Mouse (Mus musculus) megakaryocyte progenitor cell, adult 5-6 weeks (primary cell): Measurements from ENCODE around the gene Gpbp1l1. TPM values are rescaled to one million over a fixed set of nuclear protein-coding genes. Genes with fewer than 3 reads are reported as not detected.

Experiments
- ATAC-seq: replicated peaks from 2 replicates; pipeline ENCODE4 v1.8.0; 2016; ENCODE audit warnings: mild to moderate bottlenecking, moderate TSS enrichment, inconsistent platforms; ENCODE audit not compliant: poor library complexity
- total RNA-seq, 2 experiments: library from RNA; stranded (forward) in 1 of 2; stranded (reverse) in 1 of 2; fragments of 157-497, 149-512 nt in 1 of 2; fragments of 200-1000 nt in 1 of 2; gene quantifications; 2 replicates each; pipeline versions ENCODE4 v1.2.3 to v1.2.4; 2015 to 2017

Gene Gpbp1l1
- total RNA-seq (2015) (80.6 and 90.1 TPM in 2 replicates), total RNA-seq (2017) (143 and 169 TPM in 2 replicates)

DNA sequence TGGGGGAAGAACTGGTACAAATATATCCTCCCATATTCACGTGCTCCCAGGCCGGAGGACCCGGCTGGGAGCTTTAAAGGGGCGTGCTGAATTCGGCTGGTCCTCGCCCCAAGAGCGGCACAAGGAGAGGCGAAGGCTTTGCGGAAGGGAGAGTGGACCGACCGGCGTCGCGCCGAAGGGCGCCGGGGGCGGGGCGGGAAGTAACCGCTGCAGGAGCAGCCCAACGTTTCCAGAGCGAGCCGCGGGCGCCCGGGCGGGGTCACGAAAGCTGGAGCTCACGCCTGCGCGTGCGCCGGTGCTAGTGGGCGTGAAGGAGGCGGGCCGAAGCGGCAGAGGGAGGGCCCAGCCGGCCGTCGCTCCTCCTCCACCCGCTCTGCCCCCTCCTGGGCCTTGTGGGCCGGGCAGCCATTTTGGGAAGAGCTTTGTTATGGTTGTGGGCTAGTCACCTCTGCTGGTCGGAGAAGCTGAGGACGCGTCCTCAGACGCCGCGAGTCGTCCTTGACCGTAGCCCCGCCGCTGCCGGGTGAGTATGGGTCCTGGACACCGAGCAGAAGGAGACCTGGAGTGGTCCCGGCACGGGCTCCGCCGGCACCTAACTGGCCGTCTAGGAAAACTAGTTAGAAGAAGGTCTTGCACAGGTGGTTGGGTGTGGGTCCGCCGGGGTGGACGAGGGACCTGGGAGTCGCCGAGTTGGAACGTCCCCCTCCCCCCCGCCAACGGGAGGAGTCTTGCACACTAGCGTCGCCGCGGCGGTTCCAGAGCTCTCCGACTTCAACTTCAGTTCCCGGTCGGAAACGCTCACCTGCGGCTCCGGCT lies at the start of gene Gpbp1l1:
Gpbp1l1 (plus strand) TSS at position 353 of the 816 bp plus-strand sequence.
- ATAC-seq = peak; percentile 83

DNA sequence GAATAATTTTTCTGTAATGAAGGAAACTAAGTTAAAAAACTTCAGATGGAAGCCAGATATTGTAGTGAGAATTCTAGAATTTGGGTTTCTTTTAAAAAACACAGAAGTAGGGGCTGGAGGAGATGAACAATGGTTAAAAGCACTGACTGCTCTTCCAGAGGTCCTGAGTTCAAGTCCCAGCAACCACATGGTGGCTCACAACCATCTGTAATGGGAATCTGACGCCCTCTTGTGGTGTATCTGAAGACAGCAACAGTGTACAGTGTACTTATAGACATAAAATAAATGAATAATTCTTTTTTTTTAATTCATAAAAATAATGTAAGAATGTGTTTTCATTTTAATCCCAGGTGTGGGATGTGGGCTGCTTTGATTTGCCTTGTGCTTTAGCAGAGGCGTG lies 26.3 kb upstream of the Gpbp1l1 start:
- no peak for ATAC-seq

DNA sequence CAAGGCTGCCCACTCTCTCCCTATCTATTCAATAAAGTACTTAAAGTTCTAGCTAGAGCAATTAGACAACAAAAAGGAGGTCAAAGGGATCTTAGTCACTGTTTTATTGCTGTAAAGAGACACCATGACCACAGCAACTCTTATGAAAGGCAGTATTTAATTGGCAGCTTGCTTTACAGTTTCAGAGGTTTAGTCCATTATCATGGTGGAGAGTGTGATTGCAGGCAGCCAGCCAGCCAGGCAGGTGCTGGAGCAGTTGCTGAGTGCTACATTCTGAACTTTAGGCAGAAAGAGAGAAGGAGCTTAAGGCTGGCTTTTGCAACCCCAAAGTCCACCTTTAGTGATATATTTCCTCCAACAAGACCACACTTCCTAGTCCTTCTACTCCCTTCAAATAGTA lies 21.1 kb upstream of the Gpbp1l1 start:
- ATAC-seq = no peak

DNA sequence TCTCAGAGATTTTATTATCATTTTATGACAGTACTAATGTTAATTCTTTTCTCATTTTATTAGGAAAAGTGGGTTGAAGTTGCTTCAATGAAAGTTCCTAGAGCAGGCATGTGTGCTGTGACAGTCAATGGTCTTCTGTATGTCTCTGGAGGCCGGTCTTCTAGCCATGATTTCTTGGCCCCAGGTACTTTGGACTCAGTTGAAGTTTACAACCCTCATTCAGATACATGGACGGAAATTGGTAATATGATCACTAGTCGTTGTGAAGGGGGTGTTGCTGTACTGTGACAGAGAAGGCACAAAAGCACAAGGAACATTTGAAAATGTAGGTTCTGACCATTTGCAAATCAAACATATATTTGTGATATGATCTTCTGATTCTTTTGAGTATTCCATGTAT lies 19.7 kb upstream of the Gpbp1l1 start:
- no peak for ATAC-seq

DNA sequence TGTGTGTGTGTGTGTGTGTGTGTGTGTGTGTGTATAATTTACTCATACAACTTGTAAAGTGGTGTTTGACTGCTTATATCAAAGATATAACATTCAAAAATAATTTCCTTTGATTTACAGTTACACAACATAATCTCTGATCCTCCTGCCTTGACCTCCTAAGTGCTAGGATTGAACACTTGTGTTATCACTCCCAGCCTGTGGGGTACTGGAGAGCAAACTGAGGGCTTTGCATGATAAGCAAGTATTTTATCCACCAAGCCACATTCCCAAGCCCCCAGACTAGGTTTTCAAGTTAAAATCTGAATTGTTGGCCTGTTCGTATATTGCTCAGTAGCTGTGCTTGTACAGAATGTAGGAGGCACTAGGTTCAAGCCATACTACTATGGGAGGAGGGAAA lies 7.0 kb upstream of the Gpbp1l1 start:
- ATAC-seq = peak; percentile 55; the same call in 1 of the 2 replicates

DNA sequence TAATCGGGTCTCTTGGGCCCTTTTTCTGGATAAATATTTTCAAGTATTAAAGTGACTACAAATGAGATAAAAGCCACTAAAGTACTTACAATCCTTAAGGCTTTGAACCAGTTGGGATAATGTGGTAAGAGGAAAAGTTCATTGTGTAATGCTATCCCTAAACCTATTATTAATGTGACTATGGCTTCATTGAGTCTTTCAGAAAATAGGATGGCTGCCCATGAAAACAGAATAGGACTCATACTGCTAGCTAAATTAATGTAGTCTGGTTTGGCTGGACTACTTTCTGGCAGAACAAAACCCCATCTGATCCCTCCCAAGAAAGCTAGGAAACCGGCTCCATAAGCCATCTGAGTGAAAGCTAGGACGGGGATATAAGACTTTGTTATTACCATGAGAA lies 4.4 kb upstream of the Gpbp1l1 start:
- no peak for ATAC-seq

DNA sequence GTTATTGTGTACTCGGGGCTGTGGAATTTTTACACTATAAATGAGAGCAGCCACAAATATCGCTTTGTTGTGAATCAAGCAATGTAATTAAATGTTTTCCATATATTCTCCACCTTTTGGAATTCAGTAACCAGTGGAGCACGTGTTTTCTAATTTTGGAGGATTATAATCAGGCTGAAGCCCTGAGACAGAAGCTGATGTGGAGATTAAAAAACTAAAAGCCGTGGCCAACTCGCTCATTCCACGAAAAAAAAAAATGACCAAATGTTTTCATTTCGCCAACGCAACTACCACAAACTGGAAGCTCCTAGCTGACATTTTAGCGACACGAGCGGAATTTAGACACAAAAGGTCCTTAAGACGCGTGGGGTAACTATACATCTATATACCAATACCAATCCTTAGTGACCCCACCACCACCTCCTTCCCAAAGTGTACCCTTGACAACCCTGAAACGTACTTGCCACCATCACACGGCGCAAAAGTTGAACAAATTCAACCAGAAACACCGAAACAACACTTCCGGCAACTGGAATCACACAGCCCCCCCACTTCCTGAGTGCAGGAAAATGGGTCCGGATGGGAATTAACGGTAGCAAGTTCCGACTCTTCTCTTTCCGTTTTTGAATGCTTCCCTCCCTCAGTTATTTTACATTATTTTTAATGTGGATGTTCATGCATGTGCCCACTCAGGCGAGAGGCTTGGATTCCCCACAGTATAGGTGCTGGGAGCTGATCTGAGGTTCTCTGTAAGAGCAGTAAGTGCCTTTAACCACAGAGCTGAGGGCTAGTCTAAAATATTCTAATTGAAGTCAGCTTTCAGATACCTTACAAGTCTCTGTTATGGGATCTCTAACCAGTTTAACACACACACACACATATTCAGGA lies 1.8 kb upstream of the Gpbp1l1 start, which contains the start of gene Tmem69:
Tmem69 (minus strand) TSS at position 524 of the 888 bp plus-strand sequence.
- ATAC-seq = peak; percentile 40

DNA sequence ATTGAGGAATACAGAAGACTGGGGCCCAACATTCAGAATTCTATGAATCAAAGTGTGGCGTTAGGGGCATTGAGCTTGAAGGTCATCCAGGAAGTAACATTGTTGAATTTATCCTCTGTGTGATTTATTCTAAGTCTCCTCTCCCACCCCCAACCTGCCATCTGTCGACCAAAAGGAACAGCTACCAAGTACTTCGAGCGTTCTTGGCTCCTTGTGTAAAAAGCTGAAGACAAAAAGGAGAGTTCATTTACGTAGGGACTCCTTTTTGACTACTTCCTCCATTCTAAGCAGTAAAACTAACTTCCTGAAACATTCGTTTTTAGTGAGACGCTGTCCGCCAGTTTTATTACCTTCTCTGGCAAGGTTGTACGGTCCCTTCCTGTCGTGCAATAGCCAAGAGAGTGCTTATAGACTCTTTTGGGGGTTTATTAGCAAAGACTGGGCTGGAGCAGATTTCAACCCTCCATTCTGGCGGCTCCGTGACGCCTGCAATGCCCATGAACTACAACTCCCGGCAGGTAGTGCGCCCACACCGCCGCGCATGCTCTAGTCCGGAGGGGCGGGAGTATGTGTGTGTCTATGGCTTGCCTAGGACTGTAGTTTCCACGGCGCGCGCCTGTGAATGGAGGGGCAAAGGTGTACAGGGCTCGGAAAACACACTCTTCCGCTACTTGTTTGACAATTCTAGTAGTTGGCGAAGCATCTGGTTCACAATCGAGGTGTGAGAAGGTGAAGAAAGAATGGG lies 725 bp upstream of the Gpbp1l1 start:
- ATAC-seq = peak; percentile 80

DNA sequence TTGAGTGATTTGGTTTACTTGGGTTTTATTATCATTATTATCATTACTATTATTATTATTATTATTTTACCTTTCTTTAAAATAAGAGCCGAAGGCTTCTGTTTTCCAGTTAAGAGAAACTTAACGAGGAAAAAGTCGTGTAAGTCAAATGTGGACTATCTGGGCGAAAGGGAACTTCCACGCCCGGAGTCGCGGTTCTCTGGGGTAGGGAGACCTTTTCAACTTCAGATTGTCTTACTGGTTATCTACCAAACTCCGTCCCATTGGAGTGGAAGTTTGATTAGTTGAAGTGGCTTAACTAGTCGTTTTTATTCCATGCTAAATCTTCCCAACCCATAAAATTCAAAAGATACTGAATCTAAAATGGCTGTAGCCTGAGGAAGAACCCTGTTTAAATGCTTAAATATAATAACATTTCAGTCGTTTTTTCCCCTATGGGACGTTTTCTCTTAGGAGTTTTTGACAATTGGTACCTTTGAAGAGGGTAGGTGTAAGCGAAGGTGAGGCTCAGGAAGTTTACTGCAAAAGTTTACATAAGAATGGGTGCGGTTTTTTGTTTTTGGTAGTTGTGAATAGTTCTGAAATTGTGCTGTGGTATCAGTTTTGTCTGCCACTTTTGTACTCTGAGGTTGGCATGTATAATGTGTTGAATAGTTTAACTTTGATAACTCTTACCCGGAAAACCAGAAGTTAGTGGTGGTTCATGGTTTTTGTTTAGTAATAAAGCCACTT lies 859 bp downstream of the Gpbp1l1 start:
- no peak for ATAC-seq

DNA sequence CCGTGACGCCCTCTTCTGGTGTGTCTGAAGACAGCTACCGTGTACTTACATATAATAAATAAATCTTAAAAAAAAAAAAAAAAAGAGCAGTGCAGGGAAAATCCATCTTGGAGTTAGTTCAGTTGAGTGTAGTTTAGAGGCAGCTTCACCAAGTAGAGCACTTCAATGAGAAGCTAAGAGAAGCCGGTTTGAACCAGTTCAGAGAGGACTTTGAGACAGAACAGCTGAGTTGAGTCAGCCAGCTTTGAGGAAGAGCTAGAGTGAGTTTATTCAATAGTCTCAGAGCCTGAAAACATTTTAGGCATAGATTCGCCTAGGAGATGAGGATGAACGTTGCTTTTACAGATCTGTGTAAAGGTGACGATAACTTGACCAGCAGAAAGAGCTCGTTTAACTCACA lies 38.3 kb downstream of the Gpbp1l1 start:
- no peak for ATAC-seq

DNA sequence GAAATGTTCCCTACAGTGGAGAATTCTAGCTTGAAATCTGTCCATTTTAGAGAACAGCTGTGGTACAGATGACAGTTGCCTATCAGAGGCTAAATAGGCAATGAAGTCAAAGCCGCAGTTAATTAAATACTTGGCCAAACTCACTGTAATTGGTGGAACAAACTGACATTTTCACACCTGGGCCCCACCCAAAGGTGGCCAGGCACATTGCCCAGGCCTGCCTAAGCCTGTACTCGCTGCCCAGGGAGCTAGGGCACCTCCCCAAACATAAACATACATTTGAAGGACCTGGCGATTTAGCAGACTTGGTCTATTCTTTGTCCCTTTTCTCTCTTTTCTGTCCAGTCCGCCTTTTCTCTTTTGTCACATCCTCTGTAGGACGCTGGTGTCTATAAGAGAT lies 38.9 kb downstream of the Gpbp1l1 start, which contains the start of gene Ccdc17:
Ccdc17 (plus strand) TSS at position 276 of the 400 bp plus-strand sequence.
- no peak for ATAC-seq

DNA sequence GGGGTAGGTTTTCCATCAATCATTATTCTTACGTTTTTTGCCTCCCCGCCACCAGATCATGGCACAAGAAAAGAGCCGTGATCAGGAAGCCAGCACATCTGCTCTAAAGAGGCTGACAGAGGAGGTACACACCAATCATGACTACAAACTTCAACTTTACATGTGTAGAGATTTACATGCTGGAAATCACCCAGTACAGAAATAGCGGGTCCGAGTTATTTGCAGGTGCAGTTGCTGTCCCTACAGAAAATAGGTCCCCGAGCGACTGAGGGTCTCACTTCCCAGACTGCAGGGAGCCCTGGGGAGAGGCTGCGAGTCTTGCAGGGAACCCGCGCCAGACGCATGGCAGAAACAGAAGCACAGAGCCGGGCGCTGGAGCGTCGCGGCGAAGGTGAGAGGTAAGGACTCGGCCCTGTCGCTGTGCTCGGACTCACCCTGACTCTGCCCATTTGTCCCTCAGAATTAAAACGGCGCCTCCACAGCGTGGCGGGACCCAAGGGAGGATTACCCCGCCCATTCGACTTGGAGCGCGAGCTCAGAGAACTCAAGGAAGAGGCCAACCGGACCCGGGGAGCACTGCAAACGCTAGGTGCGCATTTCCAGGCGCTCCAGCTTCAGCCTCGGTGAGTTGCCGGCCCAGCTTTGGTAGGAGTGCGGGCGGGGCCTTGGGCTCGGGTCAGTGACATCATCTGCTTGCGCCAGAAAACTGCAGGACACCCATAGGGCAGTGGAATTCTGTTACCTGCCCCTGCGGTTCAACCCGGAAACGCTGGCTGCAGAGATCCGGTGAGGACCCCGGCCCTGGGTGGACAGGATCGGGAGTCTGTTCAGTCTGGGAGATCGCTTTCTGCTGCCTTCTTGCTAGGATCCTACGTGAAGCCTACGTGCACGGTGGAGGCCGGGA lies 39.8 kb downstream of the Gpbp1l1 start:
- peak; percentile 96 for ATAC-seq

DNA sequence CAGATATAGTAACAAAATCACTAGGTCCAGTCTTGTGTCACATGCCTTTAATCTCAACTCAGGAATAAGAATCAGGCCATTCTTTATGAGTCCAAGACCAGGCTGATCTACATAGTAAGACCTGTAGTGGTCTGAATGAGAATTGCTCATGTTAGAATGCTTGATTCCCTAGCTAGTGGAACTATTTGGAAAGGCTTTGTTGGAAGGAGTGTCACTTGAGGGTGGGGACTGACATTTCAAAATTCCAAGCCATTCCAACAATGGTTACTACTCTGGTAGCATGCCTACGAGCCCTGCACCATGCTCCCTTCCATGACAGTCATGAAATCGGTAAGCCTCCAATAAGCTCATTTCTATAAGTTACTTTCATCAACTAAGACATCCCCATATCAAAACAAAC lies 55.2 kb downstream of the Gpbp1l1 start:
- no peak for ATAC-seq

DNA sequence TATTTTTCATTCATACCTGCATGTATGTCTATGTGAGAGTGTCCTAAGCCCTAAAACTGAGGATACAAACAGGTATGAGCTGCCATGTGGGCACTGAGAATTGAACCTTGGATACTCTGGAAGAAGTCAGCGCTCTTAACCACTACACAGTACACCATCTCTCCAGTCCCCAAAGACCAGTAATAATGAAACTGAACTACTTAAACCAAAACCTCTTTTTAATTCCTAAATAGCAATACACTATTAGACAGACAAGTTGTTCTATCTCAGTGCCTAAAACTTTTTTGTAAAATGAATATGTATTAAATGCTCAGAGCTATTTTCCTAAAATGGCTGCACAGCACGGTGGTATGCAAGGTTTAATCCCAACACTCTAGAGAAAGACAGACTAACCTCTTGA lies 57.8 kb downstream of the Gpbp1l1 start:
- no peak for ATAC-seq

DNA sequence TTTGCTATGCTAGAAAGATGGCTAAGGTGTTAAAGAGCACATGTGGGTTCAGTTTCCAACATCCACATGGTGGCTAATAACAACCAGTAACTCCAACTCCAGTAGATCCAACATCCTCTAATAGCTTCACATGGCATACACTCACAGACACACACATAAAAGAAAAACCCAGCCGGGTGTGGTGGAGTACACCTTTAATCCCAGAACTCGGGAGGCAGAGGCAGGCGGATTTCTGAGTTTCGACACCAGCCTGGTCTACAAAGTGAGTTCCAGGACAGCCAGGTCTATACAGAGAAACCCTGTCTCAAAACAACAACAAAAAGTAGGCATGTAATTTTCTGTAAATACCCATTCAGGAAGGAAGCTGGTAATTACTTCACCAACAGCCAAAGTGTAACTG lies 67.4 kb downstream of the Gpbp1l1 start:
- ATAC-seq = no peak

DNA sequence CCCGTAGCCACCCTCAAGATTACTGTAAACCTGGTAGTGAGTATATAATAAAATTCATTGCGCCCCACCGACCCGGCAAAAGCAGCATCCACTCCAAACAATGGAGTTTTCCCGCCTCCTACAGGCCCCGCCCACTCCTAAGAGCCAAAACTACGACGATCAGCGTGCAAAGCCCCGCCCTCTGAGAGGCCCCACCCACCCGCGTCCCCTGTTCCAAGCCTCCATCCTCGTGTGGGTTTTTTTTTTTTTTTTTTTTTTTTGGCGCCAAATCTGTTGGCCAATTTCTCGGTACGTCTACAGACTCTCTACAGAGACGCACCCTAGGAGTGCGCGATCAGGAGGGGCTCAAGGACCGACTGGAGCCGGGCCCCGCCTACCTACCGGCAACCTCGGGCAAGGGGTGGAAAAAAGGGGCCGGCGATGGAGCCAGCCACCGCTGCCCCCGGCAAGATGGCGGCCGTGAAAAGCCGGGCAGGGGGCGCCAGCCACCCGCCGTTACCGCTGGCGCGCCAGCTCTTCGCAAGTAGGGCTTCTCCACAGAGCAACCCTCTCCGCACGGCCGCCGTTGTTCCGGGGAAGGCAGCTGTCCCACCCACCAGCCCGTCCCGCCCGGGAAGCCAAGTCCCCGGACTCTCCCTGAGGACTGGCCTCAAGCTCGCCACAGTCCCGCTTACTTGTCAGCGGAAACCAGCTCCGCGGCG lies 69.3 kb downstream of the Gpbp1l1 start:
- ATAC-seq = peak; percentile 75

DNA sequence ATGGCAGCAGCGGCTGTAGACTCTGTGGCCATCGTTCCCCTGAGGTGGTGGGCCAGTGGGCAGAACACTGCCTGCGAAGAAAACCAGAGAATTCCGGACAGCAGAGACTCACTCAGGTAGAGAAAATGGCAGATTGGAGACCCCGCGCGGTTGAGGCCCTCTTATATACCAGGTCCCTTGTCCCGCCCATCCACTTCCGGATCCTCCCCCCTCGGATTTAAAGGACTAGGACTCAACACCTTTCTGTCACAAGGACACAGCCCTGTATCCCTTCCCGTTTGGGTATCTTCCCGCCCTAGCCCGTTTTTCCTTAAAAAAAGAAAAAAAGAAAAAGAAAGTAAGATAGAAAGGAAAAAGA lies 69.9 kb downstream of the Gpbp1l1 start:
- peak; percentile 84 for ATAC-seq

DNA sequence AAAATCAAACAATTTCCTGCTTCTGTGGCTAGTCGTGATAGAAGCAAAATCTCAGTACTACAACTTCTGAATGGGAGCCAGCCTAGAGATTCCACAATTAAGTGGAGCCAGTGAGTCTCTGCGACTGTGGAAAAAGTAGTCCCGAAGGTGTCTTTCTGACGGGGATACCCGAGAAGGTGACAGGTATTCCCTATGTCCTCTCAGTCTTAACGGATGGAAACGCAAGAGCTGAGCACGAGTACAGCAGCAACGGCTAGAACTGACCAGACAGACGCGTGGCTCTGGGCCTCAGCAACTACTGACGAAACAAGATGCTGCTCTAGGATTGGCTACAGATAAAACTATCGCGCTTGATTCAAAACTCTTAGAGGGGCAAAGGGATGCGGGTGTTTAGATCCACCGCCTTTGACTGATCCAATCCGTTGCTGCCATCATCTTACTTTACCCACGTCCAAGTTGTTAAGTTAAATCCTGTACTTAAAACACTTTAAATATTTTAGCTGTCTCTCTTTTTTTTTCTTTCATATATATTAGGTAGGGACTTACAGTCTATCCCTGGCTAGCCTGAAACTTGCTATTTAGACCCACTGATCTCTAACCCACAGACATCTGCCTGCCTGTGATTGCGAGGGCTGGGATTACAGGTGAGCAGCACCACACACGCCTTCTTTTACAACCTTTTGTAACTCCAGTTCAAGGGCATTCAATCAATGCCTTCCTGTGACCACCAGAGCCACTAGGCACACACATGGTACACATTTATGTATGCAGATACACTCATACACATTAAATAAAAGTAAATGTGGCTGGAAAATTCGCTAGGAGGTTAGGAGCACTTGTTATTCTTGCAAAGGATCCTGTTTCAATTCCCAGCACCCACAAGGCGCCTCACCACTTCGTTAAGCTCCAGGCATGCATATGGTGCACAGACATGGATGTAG lies 70.5 kb downstream of the Gpbp1l1 start, which contains the start of gene Nasp:
Nasp (minus strand) TSS at position 220 of the 941 bp plus-strand sequence.
- peak; percentile 76 for ATAC-seq
